Comparison of ENCODE assay signal across 11 mouse cellular contexts in the genomic region with DNA sequence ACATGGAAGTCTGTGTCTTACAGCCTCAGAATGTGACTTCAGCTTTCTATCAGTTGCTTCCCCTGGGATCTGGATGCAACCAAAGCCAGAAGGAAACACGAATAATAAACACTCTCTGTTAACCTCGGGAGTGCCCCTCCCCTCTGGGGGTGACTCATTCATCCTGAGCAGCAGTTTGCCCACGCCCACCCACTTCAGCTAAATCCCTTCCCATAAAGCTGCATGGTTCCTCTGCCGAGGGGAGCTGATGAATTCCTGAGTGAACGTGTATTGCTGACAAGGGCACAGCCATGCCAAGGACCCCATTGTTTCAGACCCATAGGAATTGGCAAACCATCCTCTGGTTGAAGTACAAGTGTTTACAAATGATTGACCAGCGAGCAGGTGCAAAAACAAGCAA. TPM values are rescaled to one million over a fixed set of nuclear protein-coding genes. Genes with fewer than 3 reads are reported as not detected.
DNase-seq lines count a peak whose midpoint lies in the region; ATAC-seq and TF ChIP-seq lines count a peak whose summit lies in the region.
"Had no signal": no experiment of that assay in that cellular context is flagged by ENCODE, and none has a peak within 500 bp of the region (broad histone marks: within the 10 kb centered on the region; RNA-seq: fewer than 3 reads in every experiment).

No protein-coding gene starts in this region.

- no peak for TF ChIP-seq POLR2A in kidney, adult 2 months (IDR thresholded peaks at IDR 0.05; ENCODE audit: low read depth, low read length)

- WGBS in embryonic facial prominence, embryonic 14.5 days = 41% methylated on average over 6 of the region's 6 CpGs
- WGBS in embryonic facial prominence, embryonic 10.5 days = 42% methylated on average over 6 of the region's 6 CpGs
- 4% methylated on average over 6 of the region's 6 CpGs for WGBS in kidney, adult 2 months
- WGBS in stomach, embryonic 16.5 days = 14% methylated on average over 6 of the region's 6 CpGs
- WGBS in stomach, postnatal 0 days = 13% methylated on average over 6 of the region's 6 CpGs

- H3K4me3 ChIP-seq in embryonic facial prominence, embryonic 14.5 days (ENCODE audit: low read depth, low read length) = no peak overlapping the region
- H3K4me3 ChIP-seq in embryonic facial prominence, embryonic 10.5 days = no peak overlapping the region
- H3K4me3 ChIP-seq in kidney, adult 2 months (ENCODE audit: insufficient read depth, low read depth, low read length) = no peak overlapping the region
- no peak overlapping the region for H3K4me3 ChIP-seq in stomach, embryonic 16.5 days (replicated peaks; ENCODE audit: low read length)
- no peak overlapping the region for H3K4me3 ChIP-seq in stomach, postnatal 0 days (ENCODE audit: low read depth, low read length)

- no peak for TF ChIP-seq EP300 in stomach, postnatal 0 days (optimal IDR thresholded peaks at IDR 0.05)

- TF ChIP-seq CTCF in kidney, adult 2 months (conservative IDR thresholded peaks at IDR 0.05; ENCODE audit: insufficient read depth, insufficient read length, low read depth, low read length) = no peak
- no peak for TF ChIP-seq CTCF in stomach, postnatal 0 days (IDR thresholded peaks at IDR 0.05; ENCODE audit: low read depth)

- no peaks in the 10 kb centered on the region for H3K27me3 ChIP-seq in embryonic facial prominence, embryonic 14.5 days (replicated peaks; ENCODE audit: control insufficient read depth, insufficient read depth, low read length)
- H3K27me3 ChIP-seq in embryonic facial prominence, embryonic 10.5 days (replicated peaks; ENCODE audit: low read depth, poor library complexity, severe bottlenecking) = no peaks in the 10 kb centered on the region
- no peaks in the 10 kb centered on the region for H3K27me3 ChIP-seq in kidney, adult 2 months (replicated peaks; ENCODE audit: control insufficient read depth, insufficient read depth, low read length)
- H3K27me3 ChIP-seq in stomach, embryonic 16.5 days (ENCODE audit: control insufficient read depth, insufficient read depth, low read length) = no peaks in the 10 kb centered on the region
- no peaks in the 10 kb centered on the region for H3K27me3 ChIP-seq in stomach, postnatal 0 days (ENCODE audit: control insufficient read depth, insufficient read depth, low read length)

- no peaks in the 10 kb centered on the region for H3K9me3 ChIP-seq in embryonic facial prominence, embryonic 14.5 days (ENCODE audit: control insufficient read depth, low read length)
- H3K9me3 ChIP-seq in embryonic facial prominence, embryonic 10.5 days = no peaks in the 10 kb centered on the region
- H3K9me3 ChIP-seq in stomach, embryonic 16.5 days (replicated peaks; ENCODE audit: control insufficient read depth, low read length) = no peaks in the 10 kb centered on the region
- H3K9me3 ChIP-seq in stomach, postnatal 0 days (ENCODE audit: control insufficient read depth, low read length) = no peaks in the 10 kb centered on the region

- no peak for ATAC-seq in embryonic facial prominence, embryonic 14.5 days (ENCODE audit: low read depth)
- peak; percentile 40; the same call in 1 of the 2 replicates for ATAC-seq in stomach, embryonic 16.5 days (ENCODE audit: insufficient read depth, low FRiP score)
- no peak for ATAC-seq in stomach, postnatal 0 days (ENCODE audit: low FRiP score, low TSS enrichment)
- no peak for ATAC-seq in erythroid progenitor cell, adult 5-6 weeks (replicated peaks; ENCODE audit: low FRiP score, poor library complexity, severe bottlenecking)
- no peak for ATAC-seq in inflammation-experienced regulatory T-cells, adult 6 months

- no peaks in the 10 kb centered on the region for H3K4me1 ChIP-seq in embryonic facial prominence, embryonic 14.5 days (ENCODE audit: control insufficient read depth, insufficient read depth, low read length)
- H3K4me1 ChIP-seq in embryonic facial prominence, embryonic 10.5 days = no peaks in the 10 kb centered on the region
- no peaks in the 10 kb centered on the region for H3K4me1 ChIP-seq in kidney, adult 2 months (ENCODE audit: control insufficient read depth, insufficient read depth, low read length)
- H3K4me1 ChIP-seq in stomach, embryonic 16.5 days (ENCODE audit: control insufficient read depth, insufficient read depth, low read length) = 0 out of 2 replicates have a peak, but pooled peaks cover 3% of the 10 kb centered on the region
- H3K4me1 ChIP-seq in stomach, postnatal 0 days (replicated peaks; ENCODE audit: control insufficient read depth, insufficient read depth) = no peaks in the 10 kb centered on the region

- H3K27ac ChIP-seq in embryonic facial prominence, embryonic 14.5 days (replicated peaks; ENCODE audit: low read depth, low read length) = no peak overlapping the region
- no peak overlapping the region for H3K27ac ChIP-seq in embryonic facial prominence, embryonic 10.5 days (replicated peaks)
- no peak overlapping the region for H3K27ac ChIP-seq in kidney, adult 2 months (ENCODE audit: insufficient read depth, low read depth, low read length)
- no peak overlapping the region for H3K27ac ChIP-seq in stomach, embryonic 16.5 days (ENCODE audit: low read length)
- H3K27ac ChIP-seq in stomach, postnatal 0 days (replicated peaks) = no peak overlapping the region

- no peak overlapping the region; the same call in 1 of the 2 replicates for H3K4me2 ChIP-seq in embryonic facial prominence, embryonic 14.5 days (ENCODE audit: low read depth, low read length)
- H3K4me2 ChIP-seq in stomach, embryonic 16.5 days (ENCODE audit: low read depth, low read length) = no peak overlapping the region
- H3K4me2 ChIP-seq in stomach, postnatal 0 days (replicated peaks; ENCODE audit: low read depth) = no peak overlapping the region
- H3K4me2 ChIP-seq: heart, embryonic 11.5 days had no signal

- H3K9ac ChIP-seq in embryonic facial prominence, embryonic 14.5 days (ENCODE audit: low read depth, low read length) = no peak overlapping the region
- no peak overlapping the region for H3K9ac ChIP-seq in stomach, embryonic 16.5 days (ENCODE audit: low read length)
- no peak overlapping the region for H3K9ac ChIP-seq in stomach, postnatal 0 days (ENCODE audit: low read length)

- DNase-seq in embryonic facial prominence, embryonic 14.5 days (ENCODE audit: low spot score) = peak; percentile 35
- no peak for DNase-seq in embryonic facial prominence, embryonic 10.5 days (ENCODE audit: low spot score)
- DNase-seq in kidney, adult 2 months = peak; percentile 3
- DNase-seq in kidney, adult 18-20 months = no peak
- DNase-seq in stomach, postnatal 0 days (ENCODE audit: low spot score) = no peak

- no peaks in the 10 kb centered on the region for H3K36me3 ChIP-seq in embryonic facial prominence, embryonic 14.5 days (ENCODE audit: control insufficient read depth, insufficient read depth, low read length)
- H3K36me3 ChIP-seq in embryonic facial prominence, embryonic 10.5 days (replicated peaks) = no peaks in the 10 kb centered on the region
- H3K36me3 ChIP-seq in kidney, adult 2 months (ENCODE audit: control insufficient read depth, insufficient read depth, low read length) = no peaks in the 10 kb centered on the region
- no peaks in the 10 kb centered on the region for H3K36me3 ChIP-seq in stomach, embryonic 16.5 days (ENCODE audit: control insufficient read depth, insufficient read depth, low read length)
- H3K36me3 ChIP-seq in stomach, postnatal 0 days (ENCODE audit: control insufficient read depth, insufficient read depth, low read length) = no peaks in the 10 kb centered on the region

RNA-seq across cellular contexts. Expression of gene Grip1, which starts 45.3 kb away (rescaled TPM):
- polyA plus RNA-seq in embryonic facial prominence, embryonic 14.5 days (2014; fragmentation: Nextera tagmentation; extraction: Ambion mirVana) = 5.0 and 6.6 TPM in 2 replicates
- polyA plus RNA-seq in embryonic facial prominence, embryonic 10.5 days (2016; fragmentation: Nextera tagmentation; extraction: Ambion mirVana) = 3.8 and 4.3 TPM in 2 replicates
- polyA plus RNA-seq in kidney, adult 2 months (2012; rRNA removed) = 2.5 and 2.7 TPM in 2 replicates
- 1.7 and 1.8 TPM in 2 replicates for polyA plus RNA-seq in stomach, embryonic 16.5 days (2015; fragmentation: Nextera tagmentation; extraction: Ambion mirVana)
- 0.75 and 0.87 TPM in 2 replicates for polyA plus RNA-seq in stomach, postnatal 0 days (2015; fragmentation: Nextera tagmentation; extraction: Ambion mirVana)
- not detected in 2 replicates for total RNA-seq in erythroid progenitor cell, adult 5-6 weeks (2015; ENCODE audit: low replicate concordance)
- not detected in 2 replicates for total RNA-seq in erythroid progenitor cell, adult 5-6 weeks (2017; ENCODE audit: low replicate concordance)
- under 1 TPM in 1 of 3 experiments, not detected in 2; 0.11 TPM for polyA plus RNA-seq in inflammation-experienced regulatory T-cells, adult 6 months (2017; shearing (Covaris generic))
- total RNA-seq: megakaryocyte, adult 5-6 weeks; neutrophil, adult 5-6 weeks had no signal

Comparison
In these comparisons a context has a peak if more than half of its experiments do, and no peak if none do; other contexts are left out.
1. DNase-seq: peak in embryonic facial prominence, embryonic 14.5 days (single experiment) and kidney, adult 2 months (single experiment); none in embryonic facial prominence, embryonic 10.5 days (single experiment), kidney, adult 18-20 months (single experiment) and stomach, postnatal 0 days (single experiment).